Mouse (Mus musculus): ENCODE measurements around the gene Pax6.

DNA sequence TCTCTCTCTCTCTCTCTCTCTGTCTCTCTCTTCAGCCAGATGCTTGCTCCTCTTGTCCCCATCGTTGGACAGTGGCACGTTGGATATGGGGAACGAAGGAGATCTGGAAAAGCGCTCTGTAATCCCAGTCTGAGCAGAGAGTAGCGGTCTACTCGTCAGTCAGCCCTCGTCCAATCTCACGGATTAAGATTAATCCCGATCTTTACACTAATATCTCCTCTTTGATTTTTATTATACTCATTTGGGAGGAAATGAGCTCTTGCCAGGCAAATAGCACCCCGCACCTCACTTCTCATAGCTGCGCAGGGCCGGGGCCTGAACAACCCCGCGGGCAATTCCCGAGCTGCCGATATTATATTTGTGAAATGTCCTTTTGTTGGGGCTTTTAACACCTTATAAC, 6.6 kb upstream of the Pax6 start:
- TF ChIP-seq POLR2A (IDR thresholded peaks at IDR 0.05; ENCODE audit: borderline replicate concordance, low read depth, low read length): no peak
- TF ChIP-seq CTCF (IDR thresholded peaks at IDR 0.05; ENCODE audit: low read depth, low read length): no peak

Data from bone marrow macrophage, adult 2 months (primary cell).